Mouse (Mus musculus) gastrocnemius, postnatal 14 days (tissue): Measurements from ENCODE around the gene Serbp1. TPM values are rescaled to one million over a fixed set of nuclear protein-coding genes. Genes with fewer than 3 reads are reported as not detected.

Experiments used
- DNase-seq: peaks from one replicate; pipeline ENCODE4 v3.0.0; 2021; ENCODE audit warnings: mixed read lengths
- intact Hi-C: fragments of 180-260 bp; cut with DNase I; formaldehyde crosslinking; loops from one replicate; pipeline ENCODE4 v1.15.1; 2025; ENCODE audit warnings: low total_unique reads
- total RNA-seq, 2 experiments: library from RNA; stranded (reverse); gene quantifications; 2 replicates each; pipeline ENCODE4 v1.2.3; 2021

The Serbp1 gene
- total RNA-seq, 2 experiments from 2014 or later = 304 to 369 TPM

GRCm38 (mm10) chr6:67292042-67292623, 54.2 kb downstream of the Serbp1 start:
- intact Hi-C loops = no loop called here
- no peak for DNase-seq

GRCm38 (mm10) chr6:67296126-67296525, 58.1 kb downstream of the Serbp1 start:
- DNase-seq = no peak
- intact Hi-C loops = no loop called here

- DNase-seq = no peak
- intact Hi-C loops = no loop called here
These were observed 60.8 kb downstream of the Serbp1 start for GRCm38 (mm10) chr6:67298742-67299141.

- intact Hi-C loops = no loop called here
- no peak for DNase-seq
These were observed 62.3 kb downstream of the Serbp1 start for GRCm38 (mm10) chr6:67300300-67300699.

GRCm38 (mm10) chr6:67300710-67301163, 62.8 kb downstream of the Serbp1 start:
- intact Hi-C loops = no loop called here
- no peak for DNase-seq

- intact Hi-C loops = no loop called here
- DNase-seq = no peak
These were observed 63.3 kb downstream of the Serbp1 start for GRCm38 (mm10) chr6:67301230-67301629.

GRCm38 (mm10) chr6:67302471-67302870, 64.5 kb downstream of the Serbp1 start:
- intact Hi-C loops = no loop called here
- no peak for DNase-seq

GRCm38 (mm10) chr6:67303210-67303609, 65.2 kb downstream of the Serbp1 start:
- no peak for DNase-seq
- intact Hi-C loops = no loop called here

GRCm38 (mm10) chr6:67308994-67309393, 71.0 kb downstream of the Serbp1 start:
- intact Hi-C loops = no loop called here
- DNase-seq = no peak

- no peak for DNase-seq
- intact Hi-C loops = loop anchor here (10.0 kb wide), 1 partner anchor 115 kb away; no protein-coding TSS in a partner anchor
These were observed 71.8 kb downstream of the Serbp1 start for GRCm38 (mm10) chr6:67309752-67310151.

GRCm38 (mm10) chr6:67314697-67315096, 76.7 kb downstream of the Serbp1 start:
- intact Hi-C loops = loop anchor here (5.0 to 10.0 kb wide), 2 partner anchors 120 to 142 kb away; no protein-coding TSS in a partner anchor
- DNase-seq = no peak

GRCm38 (mm10) chr6:67317068-67317467, 79.1 kb downstream of the Serbp1 start:
- intact Hi-C loops = loop anchor here (5.0 to 10.0 kb wide), 2 partner anchors 122 to 145 kb away; no protein-coding TSS in a partner anchor
- no peak for DNase-seq

GRCm38 (mm10) chr6:67317827-67318338, 79.9 kb downstream of the Serbp1 start:
- intact Hi-C loops = loop anchor here (5.0 to 10.0 kb wide), 2 partner anchors 123 to 146 kb away; no protein-coding TSS in a partner anchor
- no peak for DNase-seq

- DNase-seq = peak; percentile 73
- intact Hi-C loops = loop anchor here (5.0 to 10.0 kb wide), 2 partner anchors 124 to 146 kb away; no protein-coding TSS in a partner anchor
These were observed 80.5 kb downstream of the Serbp1 start for GRCm38 (mm10) chr6:67318451-67318850.

- no peak for DNase-seq
- intact Hi-C loops = no loop called here
These were observed 85.8 kb downstream of the Serbp1 start for GRCm38 (mm10) chr6:67323788-67324187.

- no peak for DNase-seq
- intact Hi-C loops = no loop called here
These were observed 100.0 kb downstream of the Serbp1 start for GRCm38 (mm10) chr6:67337943-67338342.

- intact Hi-C loops = no loop called here
- DNase-seq = no peak
These were observed 101.5 kb downstream of the Serbp1 start for GRCm38 (mm10) chr6:67339494-67339893.
